Comparison of ENCODE assay signal across 8 mouse cellular contexts in the genomic region with DNA sequence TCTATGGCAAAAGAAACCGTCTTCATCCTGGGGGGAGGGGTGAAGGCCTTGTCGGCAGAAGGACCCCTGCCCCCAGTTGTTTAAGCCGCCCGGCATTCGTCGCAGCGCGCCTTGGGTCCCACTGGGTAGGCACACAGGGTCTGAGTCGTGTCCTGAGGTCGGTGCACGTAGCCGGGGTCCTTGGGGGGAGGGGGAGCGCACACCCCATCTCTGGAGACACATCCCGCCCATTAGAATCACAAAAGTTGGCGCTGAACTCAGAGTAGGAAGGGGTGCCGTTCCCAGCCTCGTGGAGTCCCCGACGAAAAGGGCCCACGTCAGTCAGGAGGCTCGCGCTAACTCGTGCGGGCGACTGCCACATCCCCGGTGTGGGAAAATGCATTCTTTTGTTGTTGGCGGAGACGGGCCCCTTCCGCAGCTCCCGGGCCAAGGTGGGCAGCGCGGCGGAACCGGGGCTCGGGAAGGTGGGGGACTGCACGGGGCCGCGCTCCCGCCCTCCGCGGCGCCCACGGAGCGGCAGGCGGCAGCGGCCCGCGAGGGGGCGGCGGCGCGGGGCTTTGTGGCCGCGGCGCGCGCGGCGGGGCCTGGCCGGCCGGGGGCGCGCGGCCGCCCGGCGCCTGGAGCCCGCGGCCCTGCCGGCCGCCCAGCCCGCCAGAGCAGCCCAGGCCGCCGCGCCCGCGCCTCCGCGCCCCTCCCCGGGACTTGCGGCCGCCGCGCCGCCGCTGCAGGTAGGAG. TPM values are rescaled to one million over a fixed set of nuclear protein-coding genes. Genes with fewer than 3 reads are reported as not detected.
DNase-seq lines count a peak whose midpoint lies in the region; ATAC-seq and TF ChIP-seq lines count a peak whose summit lies in the region.

Gene Msantd3, plus strand, starts transcription at position 95 of the 735 bp plus-strand sequence.

- peak; percentile 52; the same call in 1 of the 2 replicates for ATAC-seq in embryonic facial prominence, embryonic 12.5 days (ENCODE audit: insufficient number of reproducible peaks, insufficient read depth, low FRiP score, low TSS enrichment)
- ATAC-seq in kidney, embryonic 14.5 days (ENCODE audit: low FRiP score, low TSS enrichment): peak; percentile 81
- ATAC-seq in midbrain, postnatal 0 days (ENCODE audit: low FRiP score): peak; percentile 79

- intact Hi-C loops in heart, adult 2 months (cut with DNase I): loop anchor here (2.0 kb wide), 2 partner anchors 65 to 125 kb away; no protein-coding TSS in a partner anchor

- no peak for TF ChIP-seq CTCF in spleen, adult 2 months (IDR thresholded peaks at IDR 0.05; ENCODE audit: extremely low read depth, insufficient read depth, insufficient read length, insufficient replicate concordance)
- no peak for TF ChIP-seq CTCF in heart, adult 2 months (IDR thresholded peaks at IDR 0.05)
- TF ChIP-seq CTCF in liver, adult 2 months (IDR thresholded peaks at IDR 0.05; ENCODE audit: low read depth, low read length): no peak
- TF ChIP-seq CTCF in midbrain, postnatal 0 days (IDR thresholded peaks at IDR 0.05): no peak

- no peaks in the 10 kb centered on the region for H3K9me3 ChIP-seq in embryonic facial prominence, embryonic 12.5 days
- H3K9me3 ChIP-seq in kidney, embryonic 14.5 days (ENCODE audit: control insufficient read depth, low read length): no peaks in the 10 kb centered on the region
- no peaks in the 10 kb centered on the region for H3K9me3 ChIP-seq in midbrain, postnatal 0 days (ENCODE audit: low read length)

- H3K4me3 ChIP-seq in spleen, adult 2 months (ENCODE audit: extremely low read depth, insufficient read depth, insufficient read length): peak within 1 kb of the TSS; percentile 33; the same call in 1 of the 2 replicates
- peak within 1 kb of the TSS; percentile 83 for H3K4me3 ChIP-seq in embryonic facial prominence, embryonic 12.5 days
- peak within 1 kb of the TSS; percentile 72 for H3K4me3 ChIP-seq in heart, adult 2 months
- peak within 1 kb of the TSS; percentile 83 for H3K4me3 ChIP-seq in kidney, embryonic 14.5 days (ENCODE audit: low read length)
- peak within 1 kb of the TSS; percentile 56 for H3K4me3 ChIP-seq in liver, adult 2 months (ENCODE audit: insufficient read depth, low read depth, low read length)
- peak within 1 kb of the TSS; percentile 81 for H3K4me3 ChIP-seq in midbrain, postnatal 0 days (ENCODE audit: low read depth, low read length)

- no peaks in the 10 kb centered on the region for H3K79me2 ChIP-seq in heart, adult 2 months (replicated peaks; ENCODE audit: control insufficient read depth, insufficient read depth, low read length)
- H3K79me2 ChIP-seq in liver, adult 2 months (ENCODE audit: control insufficient read depth, insufficient read depth, low read length): no peaks in the 10 kb centered on the region

- no peaks in the 10 kb centered on the region for H3K36me3 ChIP-seq in spleen, adult 2 months (ENCODE audit: control insufficient read depth, insufficient read depth, low read length)
- H3K36me3 ChIP-seq in embryonic facial prominence, embryonic 12.5 days: no peaks in the 10 kb centered on the region
- no peaks in the 10 kb centered on the region for H3K36me3 ChIP-seq in heart, adult 2 months (ENCODE audit: control insufficient read depth, insufficient read depth, low read length)
- no peaks in the 10 kb centered on the region for H3K36me3 ChIP-seq in kidney, embryonic 14.5 days (ENCODE audit: control insufficient read depth, insufficient read depth, low read length)
- no peaks in the 10 kb centered on the region for H3K36me3 ChIP-seq in liver, adult 2 months (ENCODE audit: control insufficient read depth, insufficient read depth, low read length)
- no peaks in the 10 kb centered on the region for H3K36me3 ChIP-seq in midbrain, postnatal 0 days (ENCODE audit: insufficient read depth, low read length)

- no peak for DNase-seq in spleen, adult 2 months (ENCODE audit: low read depth in 1 of 2, low spot score in 2 of 2)
- no peak for DNase-seq in spleen, adult 12 weeks (ENCODE audit: low spot score)
- peak; percentile 63 to 70 for DNase-seq in heart, adult 2 months
- DNase-seq in liver, adult 2 months (ENCODE audit: extremely low read depth, low read depth, low spot score): no peak
- peak; percentile 67 for DNase-seq in midbrain, postnatal 0 days (ENCODE audit: low spot score)
- DNase-seq in testis, postnatal 10 days (ENCODE audit: low spot score): peak; percentile 76

- H3K4me2 ChIP-seq in embryonic facial prominence, embryonic 12.5 days (replicated peaks): peak within 1 kb of the TSS; percentile 83
- H3K4me2 ChIP-seq in kidney, embryonic 14.5 days (replicated peaks; ENCODE audit: low read depth, low read length): peak within 1 kb of the TSS; percentile 78
- peak within 1 kb of the TSS; percentile 91 for H3K4me2 ChIP-seq in midbrain, postnatal 0 days (ENCODE audit: low read depth, low read length, poor library complexity, severe bottlenecking)

- no peak for TF ChIP-seq EP300 in heart, adult 2 months (IDR thresholded peaks at IDR 0.05; ENCODE audit: insufficient read depth, low read depth, low read length)

- no peak within 1 kb of the TSS for H3K27ac ChIP-seq in spleen, adult 2 months (ENCODE audit: insufficient read depth, low read length)
- peak within 1 kb of the TSS; percentile 94 for H3K27ac ChIP-seq in embryonic facial prominence, embryonic 12.5 days
- peak within 1 kb of the TSS; percentile 87 for H3K27ac ChIP-seq in heart, adult 2 months
- H3K27ac ChIP-seq in kidney, embryonic 14.5 days (ENCODE audit: low read depth, low read length): peak within 1 kb of the TSS; percentile 93
- no peak within 1 kb of the TSS for H3K27ac ChIP-seq in liver, adult 2 months (replicated peaks; ENCODE audit: insufficient read depth, low read depth, low read length)
- H3K27ac ChIP-seq in midbrain, postnatal 0 days (ENCODE audit: low read depth, low read length): peak within 1 kb of the TSS; percentile 84

- 10% methylated on average over 84 of the region's 86 CpGs for WGBS in spleen, adult 2 months
- under 1% methylated on average over 67 of the region's 86 CpGs for WGBS in embryonic facial prominence, embryonic 12.5 days
- 9% methylated on average over 73 of the region's 86 CpGs for WGBS in heart, adult 2 months
- WGBS in kidney, embryonic 14.5 days: under 1% methylated on average over 48 of the region's 86 CpGs
- WGBS in liver, adult 2 months: 11% methylated on average over 86 of the region's 86 CpGs
- under 1% methylated on average over 39 of the region's 86 CpGs for WGBS in midbrain, postnatal 0 days

- peaks cover 8% of the 10 kb centered on the region for H3K27me3 ChIP-seq in spleen, adult 2 months (ENCODE audit: control insufficient read depth, insufficient read depth, low read length)
- H3K27me3 ChIP-seq in embryonic facial prominence, embryonic 12.5 days: no peaks in the 10 kb centered on the region
- H3K27me3 ChIP-seq in heart, adult 2 months (ENCODE audit: control insufficient read depth, insufficient read depth, low read length): no peaks in the 10 kb centered on the region
- no peaks in the 10 kb centered on the region for H3K27me3 ChIP-seq in kidney, embryonic 14.5 days (ENCODE audit: control insufficient read depth, insufficient read depth, low read length)
- 0 out of 2 replicates have a peak, but pooled peaks cover 2% of the 10 kb centered on the region for H3K27me3 ChIP-seq in liver, adult 2 months (ENCODE audit: control insufficient read depth, insufficient read depth, low read length)
- H3K27me3 ChIP-seq in midbrain, postnatal 0 days (ENCODE audit: insufficient read depth, low read length): no peaks in the 10 kb centered on the region

- H3K9ac ChIP-seq in embryonic facial prominence, embryonic 12.5 days: peak within 1 kb of the TSS; percentile 97
- H3K9ac ChIP-seq in heart, adult 2 months (ENCODE audit: low read depth, low read length): peak within 1 kb of the TSS; percentile 87
- H3K9ac ChIP-seq in kidney, embryonic 14.5 days (ENCODE audit: low read depth, low read length): peak within 1 kb of the TSS; percentile 96
- H3K9ac ChIP-seq in liver, adult 2 months (ENCODE audit: low read depth, low read length): peak within 1 kb of the TSS; percentile 79
- H3K9ac ChIP-seq in midbrain, postnatal 0 days (replicated peaks; ENCODE audit: low read length, poor library complexity, severe bottlenecking): peak within 1 kb of the TSS; percentile 97

- no peaks in the 10 kb centered on the region; the same call in 1 of the 2 replicates for H3K4me1 ChIP-seq in spleen, adult 2 months (ENCODE audit: control insufficient read depth, insufficient read depth, insufficient read length)
- peaks cover 28% of the 10 kb centered on the region; the same call in 1 of the 2 replicates for H3K4me1 ChIP-seq in embryonic facial prominence, embryonic 12.5 days
- peaks cover 5% of the 10 kb centered on the region for H3K4me1 ChIP-seq in heart, adult 2 months (ENCODE audit: control insufficient read depth, insufficient read depth, low read length)
- H3K4me1 ChIP-seq in kidney, embryonic 14.5 days (ENCODE audit: control insufficient read depth, insufficient read depth, low read length): peaks cover 20% of the 10 kb centered on the region
- no peaks in the 10 kb centered on the region for H3K4me1 ChIP-seq in liver, adult 2 months (ENCODE audit: control insufficient read depth, insufficient read depth, low read length)
- H3K4me1 ChIP-seq in midbrain, postnatal 0 days (ENCODE audit: insufficient read depth, low read length): no peaks in the 10 kb centered on the region; the same call in 1 of the 2 replicates

- no peak for TF ChIP-seq POLR2A in spleen, adult 2 months (IDR thresholded peaks at IDR 0.05; ENCODE audit: low read depth, low read length)
- TF ChIP-seq POLR2A in heart, adult 2 months (IDR thresholded peaks at IDR 0.05; ENCODE audit: insufficient read depth, low read depth, low read length): no peak
- no peak for TF ChIP-seq POLR2A in liver, adult 2 months (IDR thresholded peaks at IDR 0.05; ENCODE audit: extremely low read depth, insufficient read depth, low read length)

RNA-seq across cellular contexts. Expression of gene Msantd3, which starts in this region (rescaled TPM):
- polyA plus RNA-seq in spleen, adult 2 months (2012; rRNA removed): 0.60 and 0.69 TPM in 2 replicates
- 42.7 and 46.9 TPM in 2 replicates for polyA plus RNA-seq in embryonic facial prominence, embryonic 12.5 days (2016; fragmentation: Nextera tagmentation; extraction: Ambion mirVana)
- total RNA-seq in heart, adult 2 months (2021): 10 to 100 TPM; 18.9 to 21.8 TPM
- polyA plus RNA-seq in heart, adult 2 months (2012; rRNA removed): 9.5 and 15.0 TPM in 2 replicates
- 32.1 and 38.6 TPM in 2 replicates for polyA plus RNA-seq in kidney, embryonic 14.5 days (2014; fragmentation: Nextera tagmentation; extraction: Ambion mirVana)
- total RNA-seq in liver, adult 2 months (2014; rRNA removed): 0.37 and 0.47 TPM in 2 replicates
- polyA plus RNA-seq in liver, adult 2 months (2012; rRNA removed): 0.16 and 0.17 TPM in 2 replicates
- 30.3 and 36.4 TPM in 2 replicates for total RNA-seq in midbrain, postnatal 0 days (2014; rRNA removed)
- polyA plus RNA-seq in midbrain, postnatal 0 days (2015; fragmentation: Nextera tagmentation; extraction: Ambion mirVana): 26.0 and 27.0 TPM in 2 replicates

Comparison
In these comparisons a context has a peak if more than half of its experiments do, and no peak if none do; other contexts are left out.
1. RNA of gene Msantd3 (total RNA-seq): 30.3 to 36.4 TPM in midbrain, postnatal 0 days and 18.9 to 21.8 TPM in heart, adult 2 months; 0.37 to 0.47 TPM in liver, adult 2 months; every median in the first group is over 10 times any median in the second.
2. DNase-seq: peak in heart, adult 2 months (2 of 2), midbrain, postnatal 0 days (single experiment) and testis, postnatal 10 days (single experiment); none in spleen, adult 2 months (0 of 2), spleen, adult 12 weeks (single experiment) and liver, adult 2 months (single experiment).
3. H3K27ac ChIP-seq: peak in embryonic facial prominence, embryonic 12.5 days (single experiment), heart, adult 2 months (single experiment), kidney, embryonic 14.5 days (single experiment) and midbrain, postnatal 0 days (single experiment); none in spleen, adult 2 months (single experiment) and liver, adult 2 months (single experiment).
4. H3K4me3 ChIP-seq: peak in every context shown above with its lines; median percentile 83 in embryonic facial prominence, embryonic 12.5 days; 83 in kidney, embryonic 14.5 days; 81 in midbrain, postnatal 0 days; 72 in heart, adult 2 months; 56 in liver, adult 2 months; 33 in spleen, adult 2 months.
5. Peak in every context shown above with its lines, with median percentiles within 50 percentile points of each other: ATAC-seq, H3K4me2 ChIP-seq and H3K9ac ChIP-seq.